Mouse (Mus musculus) G1E-ER4 (cell line): ENCODE data around the gene Alkbh6. TPM values are rescaled to one million over a fixed set of nuclear protein-coding genes. Genes with fewer than 3 reads are reported as not detected.

ENCODE experiments used
- GATA1 ChIP-seq: IDR thresholded peaks from one replicate; pipeline ENCODE4 v1.8.0; 2012; ENCODE audit warnings: low read length, inconsistent platforms
- polyA plus RNA-seq: library from polyadenylated mRNA; stranded (reverse); fragments of >175 nt; gene quantifications from 2 replicates; pipeline ENCODE4 v1.2.3, GENCODE M21; 2012

The Alkbh6 gene
- polyA plus RNA-seq, 1 experiment: 74.5 TPM

DNA sequence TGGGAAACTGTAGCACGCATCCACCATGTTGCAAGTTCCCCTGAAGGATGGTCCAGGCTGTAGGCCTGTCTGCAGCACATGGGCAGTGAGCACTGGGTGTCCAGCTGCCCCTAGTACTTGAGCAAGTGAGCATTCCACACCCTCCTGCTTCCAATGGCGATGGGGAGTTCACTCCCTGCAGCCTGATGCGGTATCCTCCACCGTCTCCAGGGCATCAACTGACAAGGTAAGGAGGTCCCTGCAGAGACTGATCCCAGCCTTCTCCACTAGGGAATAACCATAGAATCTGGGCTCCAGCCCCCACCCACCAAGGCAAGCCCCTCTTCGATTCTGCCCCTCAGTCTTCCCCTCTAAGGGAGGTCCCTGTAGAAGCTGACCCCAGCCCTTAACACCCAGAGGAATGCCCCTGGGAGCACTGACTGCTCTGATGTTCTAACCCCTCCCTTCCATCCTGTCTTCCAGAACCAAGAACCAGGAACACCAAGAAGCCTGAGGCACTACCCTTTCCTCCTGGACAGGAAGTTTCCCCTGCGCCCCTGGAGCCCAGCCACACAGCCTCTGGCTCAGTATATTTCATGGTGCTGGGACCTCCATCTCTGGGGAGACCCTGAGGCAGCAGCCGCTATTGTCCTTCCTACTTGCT lies 19.3 kb upstream of the Alkbh6 start:
- no peak for TF ChIP-seq GATA1

DNA sequence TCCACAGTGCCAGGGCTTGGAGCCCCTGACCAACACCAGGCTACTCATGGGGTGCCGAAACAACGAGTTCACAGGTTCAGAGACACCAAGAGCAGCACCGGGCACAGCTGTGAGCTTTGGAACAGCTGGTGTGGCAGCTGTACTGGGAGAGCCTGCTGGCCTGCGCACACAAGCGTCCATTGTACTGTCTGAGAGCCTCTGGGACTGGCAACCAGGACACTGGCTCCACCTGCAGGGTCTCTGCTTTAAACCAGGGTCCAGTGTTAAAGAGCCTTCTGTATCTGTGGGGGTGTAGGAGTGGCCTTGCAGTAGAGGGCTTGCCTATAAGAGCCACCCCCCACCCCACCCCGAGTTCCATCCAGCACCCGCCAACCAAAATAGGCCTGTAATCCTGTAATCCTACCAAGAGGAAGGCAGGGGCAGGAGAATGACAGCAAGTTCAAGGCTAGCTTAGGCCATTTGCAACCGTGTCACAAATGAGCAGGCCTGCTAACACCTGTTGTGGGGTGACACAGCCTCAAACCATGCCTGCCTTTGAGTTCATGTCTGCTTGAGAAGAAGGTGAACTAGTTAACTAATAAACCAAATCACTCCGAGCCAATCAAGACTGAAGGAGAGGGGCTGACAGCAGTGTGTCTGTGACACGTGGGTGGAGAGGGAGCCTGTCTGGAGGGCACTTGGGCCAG lies 18.7 kb upstream of the Alkbh6 start:
- no peak for TF ChIP-seq GATA1

DNA sequence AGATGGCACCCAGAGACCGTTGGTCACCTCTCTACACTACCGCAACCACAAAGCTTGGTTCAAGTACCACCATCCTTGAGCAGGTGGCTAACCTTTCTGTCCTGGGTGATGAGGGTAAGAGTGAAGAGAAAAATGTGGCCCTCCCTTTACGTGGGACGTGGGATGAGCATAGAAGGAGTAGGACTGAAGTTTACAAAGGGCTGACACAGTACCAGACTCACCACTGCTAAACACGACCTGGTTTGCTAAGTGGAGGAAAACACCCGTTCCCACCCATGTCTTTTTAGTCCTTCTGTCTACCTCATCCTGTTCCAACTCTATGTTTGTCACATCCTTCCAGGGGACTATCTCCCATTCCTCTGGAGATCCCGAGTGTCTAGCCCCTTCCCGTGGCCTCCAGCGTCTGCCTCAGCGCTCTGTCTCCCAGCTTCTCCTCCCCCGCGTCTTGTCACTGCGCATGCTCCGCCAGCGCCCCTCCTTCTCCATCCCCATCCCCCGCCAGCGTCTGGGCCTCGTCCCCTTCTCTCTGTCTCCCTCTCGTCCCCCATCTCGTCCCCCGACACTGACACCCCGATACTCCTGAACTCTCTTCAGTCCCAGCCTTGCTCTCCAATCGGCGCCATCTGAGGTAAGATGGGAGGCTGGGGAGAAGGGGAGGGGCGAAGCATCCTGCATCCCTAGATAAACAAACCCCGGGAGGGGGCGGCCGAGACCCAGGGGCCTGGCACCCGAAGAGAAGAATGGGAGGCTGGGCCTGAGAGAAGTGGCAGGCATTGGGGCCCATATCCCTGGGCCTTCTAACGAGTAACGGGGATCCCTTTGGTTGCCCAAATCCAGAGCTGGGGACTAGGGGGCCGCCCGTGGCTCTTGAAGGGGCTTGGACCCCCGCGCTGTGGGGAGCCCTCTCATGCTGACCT lies 17.0 kb upstream of the Alkbh6 start, which contains the start of gene Clip3:
TSS of gene Clip3 (plus strand) at position 514 of the 917 bp plus-strand sequence.
- no peak for TF ChIP-seq GATA1

DNA sequence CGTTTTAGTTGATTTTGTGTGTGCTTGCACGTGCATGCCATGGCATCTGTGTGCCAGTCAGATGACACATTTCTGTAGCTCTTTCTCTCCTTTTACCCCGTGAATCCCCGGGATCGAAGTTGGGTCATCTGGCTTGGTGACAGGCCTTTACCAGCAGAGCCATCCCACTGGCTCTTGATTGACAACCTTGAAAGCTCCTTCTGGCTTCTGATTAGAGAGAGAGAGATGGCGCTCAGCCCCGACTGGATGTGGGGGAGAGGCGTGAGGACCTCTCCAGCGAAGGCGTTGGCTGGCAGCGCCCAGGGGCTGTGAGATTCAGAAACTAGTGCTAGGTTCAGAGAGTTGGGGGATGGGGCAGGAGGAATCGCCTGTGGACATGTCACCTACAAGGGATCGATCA lies 14.7 kb upstream of the Alkbh6 start:
- TF ChIP-seq GATA1: no peak

DNA sequence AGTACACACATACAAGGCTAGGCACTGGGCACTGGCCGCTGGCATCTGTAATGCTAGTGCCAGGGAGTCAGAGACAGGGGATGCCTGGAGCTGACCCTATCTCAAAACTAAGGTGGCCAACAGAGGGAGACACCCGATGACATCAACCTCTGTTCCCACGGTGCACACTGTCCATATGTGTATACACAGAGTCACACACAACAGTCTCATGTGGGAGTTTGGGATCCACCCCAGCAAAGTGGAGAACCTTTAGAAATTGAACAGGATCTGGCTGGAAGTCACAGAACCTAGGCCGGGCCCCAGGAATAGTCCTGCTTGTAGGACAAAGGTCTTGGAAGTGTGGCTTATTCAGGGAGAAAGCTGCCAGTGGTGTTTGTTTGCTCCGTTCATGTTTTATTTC lies 14.2 kb upstream of the Alkbh6 start:
- no peak for TF ChIP-seq GATA1

DNA sequence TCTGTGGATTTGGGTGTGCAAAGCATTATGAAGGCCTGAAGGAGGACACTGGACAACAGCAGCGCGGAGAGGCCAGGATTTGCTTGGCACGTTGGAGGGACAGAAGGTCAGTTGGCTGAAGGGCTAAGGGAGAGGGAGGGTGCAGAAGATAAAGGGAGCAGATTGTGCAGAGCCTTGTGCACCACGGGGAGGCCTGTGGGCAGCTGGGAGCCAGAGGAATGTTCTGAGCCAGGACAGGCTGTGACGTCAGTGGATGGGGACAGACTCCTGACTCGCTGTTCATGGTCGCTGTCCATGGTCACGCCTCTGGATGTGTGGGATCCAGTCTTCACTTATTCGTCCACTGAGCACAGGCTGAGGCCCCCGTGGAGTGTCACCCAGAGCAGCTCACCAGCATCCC lies 13.4 kb upstream of the Alkbh6 start:
- no peak for TF ChIP-seq GATA1

DNA sequence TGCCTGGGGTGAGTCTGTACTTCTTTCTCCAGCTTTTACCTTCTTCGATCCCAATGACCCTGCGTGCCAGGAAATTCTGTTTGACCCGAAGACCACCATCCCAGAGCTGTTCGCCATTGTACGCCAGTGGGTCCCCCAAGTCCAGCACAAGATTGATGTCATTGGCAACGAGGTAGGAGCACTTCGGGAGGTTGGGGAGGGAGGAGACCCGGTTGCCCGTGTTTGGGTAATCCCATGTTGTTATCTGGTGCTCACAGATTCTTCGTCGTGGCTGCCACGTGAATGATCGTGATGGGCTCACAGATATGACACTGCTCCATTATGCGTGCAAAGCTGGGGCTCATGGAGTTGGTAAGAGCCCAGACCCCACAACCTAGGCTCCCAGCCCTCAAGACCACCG lies 11.7 kb upstream of the Alkbh6 start:
- no peak for TF ChIP-seq GATA1

DNA sequence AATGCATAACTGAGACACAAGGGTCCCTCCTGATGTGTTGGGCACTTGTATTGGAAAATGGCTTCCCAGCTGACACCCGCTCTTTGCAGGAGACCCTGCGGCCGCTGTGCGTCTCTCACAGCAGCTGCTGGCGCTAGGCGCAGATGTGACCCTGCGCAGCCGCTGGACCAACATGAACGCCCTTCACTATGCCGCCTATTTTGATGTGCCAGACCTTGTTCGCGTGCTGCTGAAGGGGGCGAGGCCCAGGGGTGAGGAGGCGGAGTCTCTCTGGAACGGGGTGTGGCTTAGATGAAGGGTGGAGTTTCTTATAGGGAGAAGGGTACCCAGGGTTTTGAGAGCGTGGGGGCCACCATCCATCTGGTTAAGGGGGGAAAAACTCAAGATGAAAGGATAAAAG lies 11.3 kb upstream of the Alkbh6 start:
- TF ChIP-seq GATA1: no peak

DNA sequence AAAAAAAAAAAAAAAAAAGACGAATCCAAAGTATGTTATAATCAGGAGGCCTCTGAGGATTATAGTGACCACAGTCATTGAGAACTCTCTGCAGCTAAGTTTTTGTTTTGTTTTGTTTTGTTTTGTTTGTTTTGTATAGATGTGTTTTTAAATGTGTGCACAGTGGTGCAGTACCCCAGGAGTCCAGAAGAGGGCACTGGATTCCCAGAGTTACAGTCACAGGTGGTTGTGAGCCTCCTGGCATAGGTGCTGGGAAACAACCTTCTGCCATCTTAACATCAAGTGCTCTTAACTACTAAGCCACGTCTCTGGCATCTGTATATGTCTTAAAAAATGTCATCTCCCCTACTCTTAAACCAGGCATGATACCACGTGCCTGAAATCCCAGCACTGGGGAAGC lies 7.6 kb upstream of the Alkbh6 start:
- TF ChIP-seq GATA1: no peak

DNA sequence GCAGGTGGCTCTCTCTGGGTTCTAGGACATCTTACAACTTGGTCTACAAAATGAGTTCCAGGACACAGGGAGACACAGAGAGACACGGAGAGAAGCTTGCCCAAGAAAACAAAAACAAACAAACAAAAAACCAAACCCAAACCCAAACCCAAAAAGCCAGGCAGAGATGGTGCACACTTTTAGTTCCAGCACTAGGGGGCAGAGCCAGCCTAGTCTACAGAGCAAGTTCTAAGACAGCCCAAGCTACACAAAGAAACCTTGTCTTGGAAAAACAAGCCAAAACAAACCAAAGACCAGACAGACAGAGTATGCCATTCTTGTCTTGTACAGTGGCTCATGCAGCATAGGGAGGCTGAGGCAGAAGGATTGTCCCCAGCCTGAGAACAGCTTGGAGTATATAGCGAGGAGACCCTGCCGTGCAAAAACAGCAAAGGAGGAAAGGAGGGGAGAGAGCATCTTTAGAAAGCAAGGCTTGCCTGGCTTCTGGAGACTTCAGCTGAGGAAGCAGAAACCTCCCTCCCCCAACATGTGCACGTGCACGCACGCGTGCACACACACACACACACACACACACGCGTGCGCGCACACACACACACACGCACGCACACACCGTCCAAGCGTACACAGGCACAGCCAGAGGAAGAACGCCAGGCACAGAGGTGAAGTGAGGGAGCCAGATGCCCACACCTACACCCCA lies 2.3 kb upstream of the Alkbh6 start:
- TF ChIP-seq GATA1: no peak

DNA sequence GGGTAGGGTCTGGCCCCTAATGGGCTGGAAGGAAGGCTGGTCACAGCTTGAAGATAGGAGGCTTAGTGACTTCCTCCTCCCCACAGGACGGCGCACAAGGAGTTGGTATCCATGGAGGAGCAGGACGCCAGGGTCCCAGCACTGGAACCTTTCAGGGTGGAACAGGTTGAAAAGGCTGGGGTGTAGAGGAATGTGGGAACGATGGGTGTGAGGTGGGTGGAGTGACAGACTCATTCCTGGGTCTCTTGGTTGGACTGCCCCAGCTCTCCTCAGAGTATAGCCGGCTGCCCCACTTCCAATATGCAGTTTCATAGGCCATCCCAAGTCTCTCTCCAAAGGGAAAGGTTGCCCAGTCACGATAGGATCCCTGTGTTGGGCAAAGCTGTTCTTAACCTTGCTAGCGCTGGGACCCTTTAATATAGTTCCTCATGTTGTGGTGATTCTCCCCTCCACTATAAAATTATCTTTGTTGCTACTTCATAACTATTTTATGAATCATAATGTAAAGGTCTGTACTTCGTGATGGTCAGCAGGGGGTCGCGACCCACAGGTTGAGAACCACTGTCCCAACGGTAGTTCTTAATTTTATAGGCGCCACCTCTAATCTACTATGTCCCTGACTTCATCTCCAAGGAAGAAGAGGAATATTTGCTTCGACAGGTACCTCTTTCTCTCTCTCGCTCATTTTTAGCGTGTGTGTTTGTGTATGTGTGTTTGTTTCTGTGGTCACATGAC lies 1.0 kb downstream of the Alkbh6 start:
- no peak for TF ChIP-seq GATA1

DNA sequence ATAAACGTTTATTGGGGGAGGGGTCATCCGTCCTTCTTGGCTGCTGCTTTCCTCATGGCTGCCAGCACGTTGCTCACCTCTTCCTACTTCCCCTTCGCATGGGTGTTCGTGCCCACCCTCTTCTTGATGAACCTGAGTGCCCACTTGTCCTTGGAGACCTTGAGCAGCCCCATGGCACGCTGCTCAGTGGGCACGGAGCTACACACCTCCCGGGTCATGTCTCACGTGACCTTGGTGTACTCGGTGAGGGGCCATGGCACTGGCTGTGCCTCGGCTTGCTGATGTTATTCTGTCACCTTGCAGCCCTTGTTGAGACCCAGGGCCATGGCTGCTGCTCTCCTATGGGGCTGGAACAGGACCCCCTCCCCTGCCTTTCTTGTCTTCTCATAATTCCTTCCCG lies 1.6 kb downstream of the Alkbh6 start:
- no peak for TF ChIP-seq GATA1

DNA sequence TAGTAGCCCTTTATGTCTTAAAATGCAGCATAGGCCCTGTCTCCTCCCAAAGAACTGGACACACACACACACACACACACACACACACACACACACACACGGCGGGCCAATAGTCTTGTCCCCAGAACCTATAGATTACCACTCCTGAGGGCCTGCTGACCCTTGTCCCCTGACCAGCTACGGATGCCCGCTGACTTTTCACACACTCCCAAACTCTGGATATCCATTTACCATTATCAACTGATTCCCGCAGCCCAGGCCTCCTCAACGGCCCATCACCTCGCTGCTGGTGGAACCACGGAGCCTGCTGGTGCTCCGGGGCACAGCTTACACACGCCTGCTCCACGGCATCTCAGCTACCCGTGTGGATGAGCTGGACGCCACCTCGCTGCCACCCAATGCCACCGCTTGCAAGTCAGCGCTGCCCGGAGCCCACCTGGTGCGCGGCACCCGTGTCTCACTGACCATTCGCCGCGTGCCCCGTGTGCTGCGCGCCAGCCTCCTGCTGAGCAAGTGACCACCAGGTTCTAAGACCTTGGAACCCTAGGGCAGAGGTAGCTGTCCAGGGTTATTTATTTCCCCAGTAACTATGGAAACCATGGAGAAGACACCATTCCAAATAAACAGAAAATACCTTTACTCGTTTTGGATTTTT lies 5.3 kb downstream of the Alkbh6 start:
- TF ChIP-seq GATA1: no peak

DNA sequence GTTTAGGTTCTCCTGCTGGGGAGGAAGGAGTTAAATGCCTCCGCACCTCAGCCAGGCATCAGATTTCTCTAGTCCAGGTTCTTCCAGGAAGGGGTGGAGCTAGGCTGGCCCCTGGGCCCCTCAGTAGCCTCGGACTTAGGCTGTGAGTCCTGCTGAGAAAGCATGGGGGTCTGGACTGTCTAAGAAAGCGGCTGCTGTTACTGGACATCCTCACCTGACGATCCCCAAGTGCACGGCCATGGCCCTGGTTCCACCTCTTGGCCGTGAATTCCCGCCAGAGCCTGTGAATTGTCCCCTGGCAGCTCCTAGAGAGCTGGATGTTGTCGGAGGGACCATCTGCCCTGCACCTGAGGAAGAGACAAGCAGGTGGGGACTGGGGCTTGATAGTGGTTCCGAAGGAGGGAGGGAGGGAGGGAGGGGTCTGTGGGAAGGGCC lies 6.2 kb downstream of the Alkbh6 start, which contains the start of gene Syne4:
TSS of gene Syne4 (plus strand) at position 87 of the 435 bp plus-strand sequence.
- no peak for TF ChIP-seq GATA1
